Mouse (Mus musculus): ENCODE measurements around the gene Ppib. TPM values are rescaled to one million over a fixed set of nuclear protein-coding genes. Genes with fewer than 3 reads are reported as not detected.

The Ppib gene
- polyA plus RNA-seq, 1 experiment from 2014 or later = 658 TPM

GRCm38 (mm10) chr9:66101577-66101976 lies 41.6 kb downstream of the Ppib start:
- ATAC-seq (ENCODE audit: insufficient number of reproducible peaks, insufficient read depth, low FRiP score, low read depth) = no peak
- 78% methylated on average over 8 of the region's 8 CpGs for WGBS
- Histone ChIP-seq H3K27ac (ENCODE audit: low read length) (no peak overlapping the region), H3K36me3 (ENCODE audit: control insufficient read depth, insufficient read depth, low read length) (peaks cover 64% of the 10 kb centered on the region), H3K9me3 (ENCODE audit: control insufficient read depth, low read depth, low read length) (no peaks in the 10 kb centered on the region), H3K9ac (replicated peaks; ENCODE audit: low read depth, low read length) (no peak overlapping the region), H3K4me3 (ENCODE audit: low read depth, low read length) (no peak overlapping the region), H3K4me1 (ENCODE audit: control insufficient read depth, insufficient read depth, low read length) (no peaks in the 10 kb centered on the region), H3K4me2 (replicated peaks; ENCODE audit: low read depth, low read length) (no peak overlapping the region), H3K27me3 (ENCODE audit: control insufficient read depth, insufficient read depth, low read length) (no peaks in the 10 kb centered on the region)

GRCm38 (mm10) chr9:66102668-66103067 lies 42.6 kb downstream of the Ppib start:
- Histone ChIP-seq H3K4me3 (ENCODE audit: low read depth, low read length) (no peak overlapping the region), H3K27me3 (ENCODE audit: control insufficient read depth, insufficient read depth, low read length) (no peaks in the 10 kb centered on the region), H3K9ac (replicated peaks; ENCODE audit: low read depth, low read length) (no peak overlapping the region), H3K36me3 (ENCODE audit: control insufficient read depth, insufficient read depth, low read length) (peaks cover 62% of the 10 kb centered on the region), H3K4me1 (ENCODE audit: control insufficient read depth, insufficient read depth, low read length) (no peaks in the 10 kb centered on the region), H3K4me2 (replicated peaks; ENCODE audit: low read depth, low read length) (no peak overlapping the region), H3K27ac (ENCODE audit: low read length) (no peak overlapping the region), H3K9me3 (ENCODE audit: control insufficient read depth, low read depth, low read length) (no peaks in the 10 kb centered on the region)
- no peak for ATAC-seq (ENCODE audit: insufficient number of reproducible peaks, insufficient read depth, low FRiP score, low read depth)
- 92% methylated on average over 6 of the region's 6 CpGs for WGBS

GRCm38 (mm10) chr9:66104601-66105000 lies 44.6 kb downstream of the Ppib start:
- 97% methylated on average over 4 of the region's 4 CpGs for WGBS
- peaks cover 60% of the 10 kb centered on the region for H3K36me3 ChIP-seq (ENCODE audit: control insufficient read depth, insufficient read depth, low read length)

GRCm38 (mm10) chr9:66105168-66105567 lies 45.1 kb downstream of the Ppib start:
- Histone ChIP-seq H3K27me3 (ENCODE audit: control insufficient read depth, insufficient read depth, low read length) (no peaks in the 10 kb centered on the region), H3K27ac (ENCODE audit: low read length) (no peak overlapping the region), H3K9me3 (ENCODE audit: control insufficient read depth, low read depth, low read length) (no peaks in the 10 kb centered on the region), H3K4me1 (ENCODE audit: control insufficient read depth, insufficient read depth, low read length) (no peaks in the 10 kb centered on the region), H3K4me2 (replicated peaks; ENCODE audit: low read depth, low read length) (no peak overlapping the region), H3K4me3 (ENCODE audit: low read depth, low read length) (no peak overlapping the region), H3K9ac (replicated peaks; ENCODE audit: low read depth, low read length) (no peak overlapping the region), H3K36me3 (ENCODE audit: control insufficient read depth, insufficient read depth, low read length) (peaks cover 57% of the 10 kb centered on the region)
- ATAC-seq (ENCODE audit: insufficient number of reproducible peaks, insufficient read depth, low FRiP score, low read depth) = no peak
- WGBS = 86% methylated on average over 8 of the region's 8 CpGs

More at GRCm38 (mm10) chr9:66104601-66105000, 44.6 kb downstream of the Ppib start:
- H3K27me3 ChIP-seq (ENCODE audit: control insufficient read depth, insufficient read depth, low read length) = no peaks in the 10 kb centered on the region
- no peak overlapping the region for H3K4me2 ChIP-seq (replicated peaks; ENCODE audit: low read depth, low read length)
- no peaks in the 10 kb centered on the region for H3K9me3 ChIP-seq (ENCODE audit: control insufficient read depth, low read depth, low read length)
- no peak overlapping the region for H3K27ac ChIP-seq (ENCODE audit: low read length)
- no peak overlapping the region for H3K9ac ChIP-seq (replicated peaks; ENCODE audit: low read depth, low read length)
- H3K4me1 ChIP-seq (ENCODE audit: control insufficient read depth, insufficient read depth, low read length) = no peaks in the 10 kb centered on the region
- ATAC-seq (ENCODE audit: insufficient number of reproducible peaks, insufficient read depth, low FRiP score, low read depth) = no peak
- H3K4me3 ChIP-seq (ENCODE audit: low read depth, low read length) = no peak overlapping the region

- Histone ChIP-seq H3K4me1 (ENCODE audit: control insufficient read depth, insufficient read depth, low read length) (no peaks in the 10 kb centered on the region), H3K9ac (replicated peaks; ENCODE audit: low read depth, low read length) (no peak overlapping the region), H3K4me2 (replicated peaks; ENCODE audit: low read depth, low read length) (no peak overlapping the region), H3K36me3 (ENCODE audit: control insufficient read depth, insufficient read depth, low read length) (peaks cover 32% of the 10 kb centered on the region), H3K9me3 (ENCODE audit: control insufficient read depth, low read depth, low read length) (no peaks in the 10 kb centered on the region), H3K27me3 (ENCODE audit: control insufficient read depth, insufficient read depth, low read length) (no peaks in the 10 kb centered on the region), H3K4me3 (ENCODE audit: low read depth, low read length) (no peak overlapping the region), H3K27ac (ENCODE audit: low read length) (no peak overlapping the region)
- no peak for ATAC-seq (ENCODE audit: insufficient number of reproducible peaks, insufficient read depth, low FRiP score, low read depth)
- 97% methylated on average over 1 of the region's 1 CpGs for WGBS
Measured at GRCm38 (mm10) chr9:66109574-66109973, 49.6 kb downstream of the Ppib start.

- Histone ChIP-seq H3K4me1 (ENCODE audit: control insufficient read depth, insufficient read depth, low read length) (no peaks in the 10 kb centered on the region), H3K27ac (ENCODE audit: low read length) (no peak overlapping the region), H3K9ac (replicated peaks; ENCODE audit: low read depth, low read length) (no peak overlapping the region), H3K27me3 (ENCODE audit: control insufficient read depth, insufficient read depth, low read length) (no peaks in the 10 kb centered on the region), H3K4me3 (ENCODE audit: low read depth, low read length) (no peak overlapping the region), H3K4me2 (replicated peaks; ENCODE audit: low read depth, low read length) (no peak overlapping the region), H3K36me3 (ENCODE audit: control insufficient read depth, insufficient read depth, low read length) (peaks cover 30% of the 10 kb centered on the region), H3K9me3 (ENCODE audit: control insufficient read depth, low read depth, low read length) (no peaks in the 10 kb centered on the region)
- WGBS = 67% methylated on average over 8 of the region's 8 CpGs
- no peak for ATAC-seq (ENCODE audit: insufficient number of reproducible peaks, insufficient read depth, low FRiP score, low read depth)
Measured at GRCm38 (mm10) chr9:66110126-66110525, 50.1 kb downstream of the Ppib start.

GRCm38 (mm10) chr9:66110611-66111379 lies 50.8 kb downstream of the Ppib start:
- H3K4me3 ChIP-seq (ENCODE audit: low read depth, low read length) = no peak overlapping the region
- WGBS = 84% methylated on average over 8 of the region's 8 CpGs
- no peak overlapping the region for H3K27ac ChIP-seq (ENCODE audit: low read length)
- H3K9ac ChIP-seq (replicated peaks; ENCODE audit: low read depth, low read length) = no peak overlapping the region
- H3K9me3 ChIP-seq (ENCODE audit: control insufficient read depth, low read depth, low read length) = no peaks in the 10 kb centered on the region
- ATAC-seq (ENCODE audit: insufficient number of reproducible peaks, insufficient read depth, low FRiP score, low read depth) = no peak
- H3K4me1 ChIP-seq (ENCODE audit: control insufficient read depth, insufficient read depth, low read length) = no peaks in the 10 kb centered on the region
- no peaks in the 10 kb centered on the region for H3K27me3 ChIP-seq (ENCODE audit: control insufficient read depth, insufficient read depth, low read length)
- H3K36me3 ChIP-seq (ENCODE audit: control insufficient read depth, insufficient read depth, low read length) = peaks cover 29% of the 10 kb centered on the region
- H3K4me2 ChIP-seq (replicated peaks; ENCODE audit: low read depth, low read length) = no peak overlapping the region

- no peaks in the 10 kb centered on the region for H3K9me3 ChIP-seq (ENCODE audit: control insufficient read depth, low read depth, low read length)
- peaks cover 18% of the 10 kb centered on the region for H3K36me3 ChIP-seq (ENCODE audit: control insufficient read depth, insufficient read depth, low read length)
- ATAC-seq (ENCODE audit: insufficient number of reproducible peaks, insufficient read depth, low FRiP score, low read depth) = no peak
- H3K27me3 ChIP-seq (ENCODE audit: control insufficient read depth, insufficient read depth, low read length) = no peaks in the 10 kb centered on the region
- no peak overlapping the region for H3K27ac ChIP-seq (ENCODE audit: low read length)
- no peak overlapping the region for H3K9ac ChIP-seq (replicated peaks; ENCODE audit: low read depth, low read length)
- H3K4me3 ChIP-seq (ENCODE audit: low read depth, low read length) = no peak overlapping the region
- 90% methylated on average over 3 of the region's 3 CpGs for WGBS
- no peaks in the 10 kb centered on the region for H3K4me1 ChIP-seq (ENCODE audit: control insufficient read depth, insufficient read depth, low read length)
- H3K4me2 ChIP-seq (replicated peaks; ENCODE audit: low read depth, low read length) = no peak overlapping the region
Measured at GRCm38 (mm10) chr9:66114341-66114740, 54.3 kb downstream of the Ppib start.

Data from stomach, embryonic 14.5 days (tissue).